Comparison of ENCODE assay signal across 25 mouse cellular contexts in the genomic region with DNA sequence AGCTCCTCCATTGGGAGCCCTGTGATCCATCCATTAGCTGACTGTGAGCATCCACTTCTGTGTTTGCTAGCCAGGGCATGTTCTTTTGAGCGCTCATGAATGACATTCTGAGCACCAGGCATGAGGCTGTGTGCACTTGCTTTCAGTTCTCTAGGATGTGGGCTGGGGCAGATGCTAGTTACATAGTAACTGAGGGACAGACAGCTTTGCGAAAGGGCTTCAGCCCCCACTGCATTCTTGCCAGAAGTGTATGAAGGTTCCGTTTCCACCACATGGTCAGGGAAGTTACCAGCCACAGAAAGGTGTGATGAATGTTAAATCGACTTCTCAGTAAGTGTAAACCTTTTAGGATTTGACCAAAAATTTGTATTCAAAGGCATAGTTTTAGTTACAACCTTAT. TPM values are rescaled to one million over a fixed set of nuclear protein-coding genes. Genes with fewer than 3 reads are reported as not detected.
DNase-seq lines count a peak whose midpoint lies in the region; ATAC-seq and TF ChIP-seq lines count a peak whose summit lies in the region.
"Had no signal": no experiment of that assay in that cellular context is flagged by ENCODE, and none has a peak within 500 bp of the region (broad histone marks: within the 10 kb centered on the region; RNA-seq: fewer than 3 reads in every experiment).

No protein-coding gene starts in this region.

- H3K4me3 ChIP-seq in lung, adult 2 months (replicated peaks; ENCODE audit: extremely low read depth, low read depth, low read length), result no peak overlapping the region
- H3K4me3 ChIP-seq: heart, embryonic 13.5 days; hindbrain, embryonic 10.5 days; layer of hippocampus, adult 2 months; limb, embryonic 15.5 days; liver, embryonic 15.5 days; neural tube, embryonic 13.5 days had no signal

- peak; percentile 91 for ATAC-seq in granulocyte monocyte progenitor cell, adult 5-6 weeks (replicated peaks; ENCODE audit: poor library complexity, severe bottlenecking)
- no peak for ATAC-seq in megakaryocyte-erythroid progenitor cell, adult 5-6 weeks (replicated peaks; ENCODE audit: low FRiP score, low TSS enrichment, poor library complexity, severe bottlenecking)
- ATAC-seq: forebrain, embryonic 16.5 days; hindbrain, postnatal 0 days; lung, postnatal 0 days had no signal

- H3K4me1 ChIP-seq in lung, adult 2 months (ENCODE audit: control insufficient read depth, insufficient read depth, low read length), result no peaks in the 10 kb centered on the region; the same call in none of the 2 replicates
- H3K4me1 ChIP-seq: limb, embryonic 15.5 days; liver, embryonic 15.5 days; neural tube, embryonic 13.5 days had no signal

- peak; percentile 20 for DNase-seq in lung, postnatal 36 days
- no peak for DNase-seq in lung, adult 2 months
- peak; percentile 8 for DNase-seq in CD4-positive, CD25-positive, alpha-beta regulatory T cell, adult 2 months (ENCODE audit: low read depth, low spot score)
- peak; percentile 43 to 47 for DNase-seq in natural killer cell, adult 2 months (ENCODE audit: low spot score in 2 of 2)
- no peak for DNase-seq in heart, postnatal 4 days
- no peak for DNase-seq in urinary bladder, postnatal 10 days (ENCODE audit: low spot score)
- DNase-seq: adrenal gland, postnatal 25 days; cerebellum, adult 11-12 months; cerebellum, postnatal 14 days; embryo, embryonic 11 days; kidney, adult 2 months; kidney, postnatal 14 days; right cerebral cortex, postnatal 14 days; thymus, postnatal 4 days had no signal

- TF ChIP-seq POLR2A in lung, adult 2 months (IDR thresholded peaks at IDR 0.05; ENCODE audit: borderline replicate concordance, extremely low read depth, low read depth, low read length), result no peak

- WGBS in lung, adult 2 months, result 66% methylated on average over 4 of the region's 4 CpGs

- no peak for TF ChIP-seq CTCF in lung, adult 2 months (IDR thresholded peaks at IDR 0.05; ENCODE audit: insufficient read depth, low read length)

RNA-seq across cellular contexts. Expression of a gene that starts 18.3 kb away (rescaled TPM):
- 5.2 and 10.1 TPM in 2 replicates for polyA plus RNA-seq in lung, adult 2 months (2012; rRNA removed)
- total RNA-seq in granulocyte monocyte progenitor cell, adult 5-6 weeks (2014; fragmentation: Nextera tagmentation), result not detected in 2 replicates
- not detected in 2 replicates for total RNA-seq in granulocyte monocyte progenitor cell, adult 5-6 weeks (2017)
- total RNA-seq in heart, postnatal 4 days (2021), result 10 to 100 TPM; 10.5 to 12.7 TPM
- total RNA-seq in megakaryocyte-erythroid progenitor cell, adult 5-6 weeks (2014; fragmentation: Nextera tagmentation), result not detected in 2 replicates
- total RNA-seq in megakaryocyte-erythroid progenitor cell, adult 5-6 weeks (2017), result 0.19 TPM in 1 of 2 replicates, not detected in the other

RNA-seq across cellular contexts. Expression of a gene that starts 47.8 kb away (rescaled TPM):
- 7.0 and 10.1 TPM in 2 replicates for polyA plus RNA-seq in lung, adult 2 months (2012; rRNA removed)
- not detected in 2 replicates for total RNA-seq in granulocyte monocyte progenitor cell, adult 5-6 weeks (2014; fragmentation: Nextera tagmentation)
- total RNA-seq in granulocyte monocyte progenitor cell, adult 5-6 weeks (2017), result not detected in 2 replicates
- total RNA-seq in heart, postnatal 4 days (2021), result 100 to 1,000 TPM; 103 to 104 TPM
- not detected in 2 replicates for total RNA-seq in megakaryocyte-erythroid progenitor cell, adult 5-6 weeks (2014; fragmentation: Nextera tagmentation)
- total RNA-seq in megakaryocyte-erythroid progenitor cell, adult 5-6 weeks (2017), result not detected in 2 replicates

Comparison
In these comparisons a context has a peak if more than half of its experiments do, and no peak if none do; other contexts are left out.
1. DNase-seq: peak in lung, postnatal 36 days (single experiment), CD4-positive, CD25-positive, alpha-beta regulatory T cell, adult 2 months (single experiment) and natural killer cell, adult 2 months (2 of 2); none in lung, adult 2 months (single experiment), heart, postnatal 4 days (single experiment) and urinary bladder, postnatal 10 days (single experiment).
2. RNA of a gene that starts 18.3 kb away (total RNA-seq): 10.5 to 12.7 TPM in heart, postnatal 4 days; 0.19 TPM in megakaryocyte-erythroid progenitor cell, adult 5-6 weeks and not detected in granulocyte monocyte progenitor cell, adult 5-6 weeks; every median in the first group is over 4 times any median in the second.
3. RNA of a gene that starts 47.8 kb away (total RNA-seq): 103 to 104 TPM in heart, postnatal 4 days; not detected in granulocyte monocyte progenitor cell, adult 5-6 weeks and not detected in megakaryocyte-erythroid progenitor cell, adult 5-6 weeks; every median in the first group is over 100 times any median in the second.